Mouse (Mus musculus): Measurements from ENCODE around the gene Vwde.

GRCm38 (mm10) chr6:13186836-13187235 is 37.9 kb downstream of the Vwde start:
- TF ChIP-seq CTCF (IDR thresholded peaks at IDR 0.05; ENCODE audit: control insufficient read depth, insufficient read depth, low read length) (no peak), POLR2A (IDR thresholded peaks at IDR 0.05; ENCODE audit: borderline replicate concordance, control insufficient read depth, low read depth, low read length) (no peak)

Data from bone marrow, adult 2 months (tissue).